Mouse (Mus musculus) lung, adult 2 months (tissue): Measurements from ENCODE around the gene Senp3.

Source experiments
- CTCF ChIP-seq: fragments of 200-500 bp; IDR thresholded peaks from 2 replicates; pipeline ENCODE4 v1.5.1; 2011; ENCODE audit warnings: mild to moderate bottlenecking, low read length, control low read depth; ENCODE audit not compliant: insufficient read depth
- POLR2A ChIP-seq: fragments of 200-500 bp; IDR thresholded peaks from 2 replicates; pipeline ENCODE4 v1.6.1; 2011; ENCODE audit warnings: low read depth, mild to moderate bottlenecking, control low read depth, low read length, borderline replicate concordance; ENCODE audit errors: extremely low read depth

DNA sequence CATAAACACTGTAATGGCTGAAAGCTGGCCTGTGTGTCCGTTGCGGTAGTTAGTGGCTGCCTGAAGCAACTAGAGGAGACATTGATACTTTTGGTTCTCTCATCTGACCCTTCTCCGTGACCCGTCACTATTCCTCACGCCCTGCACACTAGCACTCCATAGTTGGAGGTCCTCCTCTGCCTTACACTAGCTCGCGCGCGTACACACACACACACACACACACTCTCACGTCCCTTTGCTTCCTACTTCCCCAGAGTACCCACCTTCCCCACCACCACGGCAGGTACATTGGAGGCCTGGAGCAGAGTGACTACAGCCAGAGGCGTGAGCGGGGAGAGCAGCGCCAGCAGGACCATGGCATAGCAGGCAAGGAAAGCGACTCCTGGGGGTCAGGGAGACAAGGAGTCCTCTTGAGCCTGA is 24.4 kb downstream of the Senp3 start:
- TF ChIP-seq POLR2A (no peak), CTCF (no peak)
